Mouse (Mus musculus) spleen, adult 2 months (tissue): ENCODE measurements around the gene Baiap2l1. TPM values are rescaled to one million over a fixed set of nuclear protein-coding genes. Genes with fewer than 3 reads are reported as not detected.

ENCODE experiments used
- DNase-seq, 2 experiments: peaks; one replicate each; pipeline versions ENCODE4 v3.0.0 to v3.0.0-alpha.2; 2012 to 2021; ENCODE audit warnings: low spot score in 2 of 2, low read depth in 1 of 2
- H3K27ac ChIP-seq: fragments of 200-500 bp; 2 replicates; pipeline ENCODE4 v1.5.1; 2012; ENCODE audit warnings: low read length, inconsistent platforms; ENCODE audit not compliant: insufficient read depth
- H3K27me3 ChIP-seq: fragments of 200-500 bp; 2 replicates; pipeline ENCODE4 v1.6.1; 2012; ENCODE audit warnings: mild to moderate bottlenecking, moderate library complexity, low read length, inconsistent platforms; ENCODE audit not compliant: control insufficient read depth, insufficient read depth
- H3K36me3 ChIP-seq: fragments of 200-500 bp; 2 replicates; pipeline ENCODE4 v1.6.1; 2012; ENCODE audit warnings: mild to moderate bottlenecking, low read length, inconsistent platforms; ENCODE audit not compliant: control insufficient read depth, insufficient read depth
- H3K4me1 ChIP-seq: fragments of 200-500 bp; 2 replicates; pipeline ENCODE4 v1.6.1; 2011; ENCODE audit warnings: inconsistent platforms; ENCODE audit not compliant: control insufficient read depth, insufficient read depth, insufficient read length
- H3K4me3 ChIP-seq: fragments of 200-500 bp; 2 replicates; pipeline ENCODE4 v1.5.1; 2011; ENCODE audit warnings: mild to moderate bottlenecking, inconsistent platforms; ENCODE audit not compliant: insufficient read depth, insufficient read length; ENCODE audit errors: extremely low read depth
- CTCF ChIP-seq: fragments of 200-500 bp; IDR thresholded peaks from 2 replicates; pipeline ENCODE4 v1.5.1; 2011; ENCODE audit warnings: mild to moderate bottlenecking, inconsistent platforms; ENCODE audit not compliant: insufficient read depth, insufficient read length, insufficient replicate concordance; ENCODE audit errors: extremely low read depth
- POLR2A ChIP-seq: fragments of 200-500 bp; IDR thresholded peaks from 2 replicates; pipeline ENCODE4 v1.6.1; 2011; ENCODE audit warnings: low read depth, low read length, inconsistent platforms
- WGBS: fragments of 180-500 bp; shearing (Covaris S2); methylation state at CpG from one replicate; pipeline ENCODE4 v1.1.7; 2018; 5-methylcytosine and 5-hydroxymethylcytosine counted together
- polyA plus RNA-seq: library from polyadenylated mRNA; depleted of rRNA; stranded (reverse); fragments of >200 nt; gene quantifications from 2 replicates; pipeline ENCODE4 v1.2.3, GENCODE M21; 2012; rRNA removed

The Baiap2l1 gene
- 0.22 and 0.39 TPM in 2 replicates for polyA plus RNA-seq

DNA sequence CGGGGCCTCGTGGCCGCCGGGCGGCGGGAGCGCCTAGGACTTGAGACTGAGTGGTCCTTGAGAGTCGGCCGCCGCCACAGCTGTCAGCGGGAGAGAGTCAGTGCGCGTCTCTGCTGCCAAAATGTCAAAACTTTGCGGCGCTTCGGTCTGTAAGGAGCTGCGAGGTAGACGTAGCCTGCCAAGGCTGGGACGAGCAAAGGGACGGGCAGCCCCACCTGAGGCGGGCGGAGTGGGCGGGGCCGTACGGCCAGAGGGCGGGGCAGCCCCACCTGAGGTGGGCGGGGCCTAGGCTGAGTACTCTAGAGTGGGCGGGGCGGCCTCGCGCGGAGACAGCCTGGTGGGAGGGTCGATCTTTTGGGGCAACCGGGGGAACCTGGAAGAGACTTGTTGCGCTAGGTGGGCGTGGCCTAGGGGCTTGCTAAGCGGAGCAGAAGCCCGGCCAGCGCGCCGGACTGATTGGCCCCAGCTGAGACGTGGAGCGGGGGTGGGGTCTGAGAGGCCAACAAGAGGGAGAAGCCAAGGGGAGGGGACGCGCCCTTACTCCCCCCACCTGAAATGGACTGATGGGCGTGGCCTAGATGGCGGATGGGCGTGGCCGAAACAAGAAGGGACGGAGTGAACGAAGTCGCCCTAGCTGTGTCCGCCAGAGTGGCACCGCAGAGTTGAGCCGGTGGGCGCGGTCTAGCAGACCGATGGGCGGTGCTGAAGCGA is at the start of gene Baiap2l1:
Gene Baiap2l1 (minus strand): TSS at position 232 of the 711 bp plus-strand sequence.
- no peak within 1 kb of the TSS for H3K27ac ChIP-seq
- H3K4me3 ChIP-seq: peak within 1 kb of the TSS; percentile 52
- TF ChIP-seq CTCF (no peak), POLR2A (no peak)
- peaks cover 9% of the 10 kb centered on the region for H3K27me3 ChIP-seq
- peaks cover 5% of the 10 kb centered on the region for H3K4me1 ChIP-seq
- DNase-seq: peak; percentile 51 to 69
- H3K36me3 ChIP-seq: no peaks in the 10 kb centered on the region
- WGBS: under 1% methylated on average over 59 of the region's 60 CpGs

DNA sequence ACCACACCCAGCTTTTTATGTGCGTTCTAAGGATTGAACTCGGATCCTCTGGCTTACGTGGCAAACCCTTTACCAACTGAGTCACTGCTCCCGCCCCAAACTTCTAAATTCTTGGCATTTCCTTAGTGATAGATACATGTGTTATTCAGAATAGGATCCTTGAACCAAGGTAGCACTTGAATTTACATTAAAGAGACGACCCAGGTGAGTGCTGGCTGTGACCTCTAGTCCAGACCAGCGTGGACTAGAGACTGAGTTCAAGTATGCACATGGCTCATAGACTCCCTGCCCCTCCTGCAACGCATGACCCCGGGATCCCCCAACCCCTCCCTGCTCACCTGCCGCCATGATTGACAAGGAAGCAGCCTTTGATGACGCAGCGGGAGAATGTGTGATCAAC is 48.3 kb upstream of the Baiap2l1 start:
- WGBS: 89% methylated on average over 11 of the region's 11 CpGs
- Histone ChIP-seq H3K36me3 (no peaks in the 10 kb centered on the region), H3K27ac (no peak overlapping the region), H3K4me1 (no peaks in the 10 kb centered on the region), H3K4me3 (no peak overlapping the region), H3K27me3 (no peaks in the 10 kb centered on the region)
- TF ChIP-seq POLR2A (no peak), CTCF (no peak)
- no peak for DNase-seq

GRCm38 (mm10) chr5:144400821-144401220 is 42.9 kb upstream of the Baiap2l1 start:
- WGBS: 91% methylated on average over 5 of the region's 5 CpGs
- Histone ChIP-seq H3K36me3 (no peaks in the 10 kb centered on the region), H3K4me1 (no peaks in the 10 kb centered on the region), H3K27me3 (no peaks in the 10 kb centered on the region), H3K27ac (no peak overlapping the region), H3K4me3 (no peak overlapping the region)
- TF ChIP-seq CTCF: no peak
- TF ChIP-seq POLR2A: no peak
- DNase-seq: no peak

DNA sequence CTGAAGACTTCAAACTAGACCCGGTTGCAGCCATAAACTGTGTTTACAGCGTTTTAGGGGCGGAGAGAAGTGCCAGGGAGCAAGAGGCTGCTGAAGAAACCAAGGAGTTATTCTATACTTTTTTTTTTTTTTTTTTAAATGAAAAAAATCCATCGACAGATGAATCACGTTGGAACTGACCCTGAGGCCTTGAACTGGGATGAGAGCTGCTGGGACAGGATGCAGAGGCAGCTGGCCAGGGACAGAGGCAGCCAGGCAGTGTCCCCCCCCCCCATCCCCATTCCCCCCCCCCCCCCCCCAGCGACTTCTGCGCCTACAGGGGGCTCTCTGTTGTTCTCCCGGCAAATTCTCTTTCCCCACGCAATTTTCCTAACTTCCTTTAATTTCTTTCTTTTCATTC is 39.7 kb upstream of the Baiap2l1 start:
- no peak for DNase-seq
- no peaks in the 10 kb centered on the region for H3K36me3 ChIP-seq
- TF ChIP-seq CTCF (no peak), POLR2A (no peak)
- H3K27me3 ChIP-seq: no peaks in the 10 kb centered on the region
- no peaks in the 10 kb centered on the region for H3K4me1 ChIP-seq
- WGBS: 36% methylated on average over 8 of the region's 9 CpGs
- H3K27ac ChIP-seq: no peak overlapping the region
- H3K4me3 ChIP-seq: no peak overlapping the region

- Histone ChIP-seq H3K4me1 (no peaks in the 10 kb centered on the region), H3K4me3 (no peak overlapping the region), H3K27ac (no peak overlapping the region), H3K36me3 (no peaks in the 10 kb centered on the region), H3K27me3 (no peaks in the 10 kb centered on the region)
- TF ChIP-seq POLR2A (no peak), CTCF (no peak)
- no peak for DNase-seq
- WGBS: 97% methylated on average over 2 of the region's 2 CpGs
These were observed 36.2 kb upstream of the Baiap2l1 start for GRCm38 (mm10) chr5:144394142-144394541.

DNA sequence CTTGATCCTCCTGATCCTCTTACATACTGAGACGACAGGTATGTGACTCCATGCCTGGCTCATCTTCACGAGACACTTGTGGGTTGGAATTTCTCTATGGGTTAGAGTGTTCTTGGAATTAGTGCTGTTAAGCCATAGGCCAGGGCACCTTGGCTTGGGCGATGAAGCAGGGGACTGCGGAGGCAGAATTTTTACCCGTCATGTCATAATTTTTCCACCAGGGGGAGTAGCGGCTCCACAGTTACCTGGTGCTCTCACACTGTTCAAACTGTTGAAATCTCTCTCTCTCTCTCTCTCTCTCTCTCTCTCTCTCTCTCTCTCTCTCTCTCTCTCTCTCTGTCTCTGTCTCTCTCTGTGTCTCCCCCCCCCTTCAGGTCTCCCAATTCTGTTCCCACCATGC is 29.9 kb upstream of the Baiap2l1 start:
- Histone ChIP-seq H3K27me3 (no peaks in the 10 kb centered on the region), H3K4me1 (no peaks in the 10 kb centered on the region), H3K36me3 (no peaks in the 10 kb centered on the region), H3K4me3 (no peak overlapping the region), H3K27ac (no peak overlapping the region)
- peak in 1 of 2 experiments; percentile 8 for DNase-seq
- no peak for TF ChIP-seq POLR2A
- TF ChIP-seq CTCF: peak; percentile 17; the same call in 1 of the 2 replicates
- WGBS: 19% methylated on average over 6 of the region's 6 CpGs

DNA sequence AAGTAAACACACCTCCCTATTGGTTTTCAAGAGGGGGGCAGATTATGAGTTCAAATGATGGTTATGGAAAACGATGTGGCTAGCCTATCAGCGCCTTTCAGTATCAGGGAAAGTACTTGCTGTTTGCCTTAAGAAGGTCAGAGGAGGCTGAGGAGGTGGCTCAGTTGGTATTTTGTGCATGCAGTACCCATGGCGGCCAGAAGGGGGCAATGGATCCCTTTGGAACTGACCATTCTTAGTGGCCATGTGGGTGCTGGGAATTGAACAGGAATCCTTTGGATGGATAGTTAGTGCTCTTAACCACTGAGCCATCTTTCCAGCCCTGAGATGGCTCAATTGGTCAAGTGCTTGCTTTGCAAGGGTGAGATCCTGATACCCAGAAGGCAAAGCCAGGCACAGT is 26.0 kb upstream of the Baiap2l1 start:
- no peak for DNase-seq
- Histone ChIP-seq H3K27me3 (no peaks in the 10 kb centered on the region), H3K4me1 (no peaks in the 10 kb centered on the region), H3K4me3 (no peak overlapping the region), H3K27ac (no peak overlapping the region), H3K36me3 (no peaks in the 10 kb centered on the region)
- WGBS: 67% methylated on average over 3 of the region's 3 CpGs
- peak; percentile 14; the same call in 1 of the 2 replicates for TF ChIP-seq CTCF
- no peak for TF ChIP-seq POLR2A
